In genomic region chr16:98081140-98081539, GRCm38 (mm10) we compare ENCODE assay signal across 8 mouse cellular contexts. TPM values are rescaled to one million over a fixed set of nuclear protein-coding genes. Genes with fewer than 3 reads are reported as not detected.
A peak's percentile ranks its signal among the peaks of the same experiment; 100 is the strongest.
DNase-seq lines count a peak whose midpoint lies in the region; ATAC-seq and TF ChIP-seq lines count a peak whose summit lies in the region.
"Not testable (repeated sequence)": the region's sequence is repeated elsewhere in the genome, so short reads cannot be mapped to it uniquely, and the experiment has no call there.

No protein-coding gene starts in this region.

- H3K9me3 ChIP-seq in embryonic facial prominence, embryonic 14.5 days (ENCODE audit: control insufficient read depth, low read length), result peaks cover 17% of the 10 kb centered on the region; the same call in 1 of the 2 replicates
- H3K9me3 ChIP-seq in heart, embryonic 11.5 days (replicated peaks; ENCODE audit: control insufficient read depth, low read length); hindbrain, postnatal 0 days (ENCODE audit: low read length); lung, embryonic 16.5 days (ENCODE audit: control insufficient read depth, low read length); neural tube, embryonic 11.5 days (ENCODE audit: control insufficient read depth, low read length): not testable (repeated sequence)
- H3K9me3 ChIP-seq in limb, embryonic 12.5 days, result peaks cover 16% of the 10 kb centered on the region

- not testable (repeated sequence) for H3K27me3 ChIP-seq in embryonic facial prominence, embryonic 14.5 days (replicated peaks; ENCODE audit: control insufficient read depth, insufficient read depth, low read length); heart, embryonic 11.5 days (ENCODE audit: control insufficient read depth, insufficient read depth, low read length); hindbrain, postnatal 0 days (ENCODE audit: insufficient read depth, low read length); limb, embryonic 12.5 days; lung, embryonic 16.5 days (ENCODE audit: control insufficient read depth, insufficient read depth, low read depth, low read length); neural tube, embryonic 11.5 days (ENCODE audit: control insufficient read depth, insufficient read depth, low read length)

- H3K4me2 ChIP-seq in embryonic facial prominence, embryonic 14.5 days (ENCODE audit: low read depth, low read length), result peak overlapping the region; percentile 66
- H3K4me2 ChIP-seq in heart, embryonic 11.5 days, result peak overlapping the region; percentile 68
- H3K4me2 ChIP-seq in hindbrain, postnatal 0 days (ENCODE audit: low read depth, low read length), result peak overlapping the region; percentile 63
- H3K4me2 ChIP-seq in limb, embryonic 12.5 days, result peak overlapping the region; percentile 66
- H3K4me2 ChIP-seq in lung, embryonic 16.5 days (ENCODE audit: low read depth, low read length), result peak overlapping the region; percentile 68
- H3K4me2 ChIP-seq in neural tube, embryonic 11.5 days (ENCODE audit: low read depth), result peak overlapping the region; percentile 42

- not testable (repeated sequence) for TF ChIP-seq POLR2A in bone marrow macrophage, adult 2 months (IDR thresholded peaks at IDR 0.05; ENCODE audit: borderline replicate concordance, low read depth, low read length)

- H3K4me3 ChIP-seq in bone marrow macrophage, adult 2 months (ENCODE audit: insufficient read depth, low read length), result peak overlapping the region; percentile 63
- peak overlapping the region; percentile 72 for H3K4me3 ChIP-seq in embryonic facial prominence, embryonic 14.5 days (ENCODE audit: low read depth, low read length)
- peak overlapping the region; percentile 75 for H3K4me3 ChIP-seq in heart, embryonic 11.5 days (ENCODE audit: low read depth, low read length)
- H3K4me3 ChIP-seq in hindbrain, postnatal 0 days (ENCODE audit: low read length), result peak overlapping the region; percentile 58
- peak overlapping the region; percentile 71 for H3K4me3 ChIP-seq in limb, embryonic 12.5 days (replicated peaks)
- peak overlapping the region; percentile 84 for H3K4me3 ChIP-seq in lung, embryonic 16.5 days (ENCODE audit: low read length)
- peak overlapping the region; percentile 50 for H3K4me3 ChIP-seq in neural tube, embryonic 11.5 days (ENCODE audit: low read depth, low read length)

- 90% methylated on average over 1 of the region's 1 CpGs for WGBS in embryonic facial prominence, embryonic 14.5 days
- WGBS in heart, embryonic 11.5 days (ENCODE audit: insufficient replicate concordance), result 74% methylated on average over 1 of the region's 1 CpGs
- 66% methylated on average over 1 of the region's 1 CpGs for WGBS in hindbrain, postnatal 0 days
- 95% methylated on average over 1 of the region's 1 CpGs for WGBS in limb, embryonic 12.5 days
- WGBS in lung, embryonic 16.5 days, result 83% methylated on average over 1 of the region's 1 CpGs
- WGBS in neural tube, embryonic 11.5 days, result 80% methylated on average over 1 of the region's 1 CpGs

- TF ChIP-seq CTCF in bone marrow macrophage, adult 2 months (IDR thresholded peaks at IDR 0.05; ENCODE audit: low read depth, low read length); hindbrain, postnatal 0 days (IDR thresholded peaks at IDR 0.05; ENCODE audit: low read depth): not testable (repeated sequence)

- not testable (repeated sequence) for ATAC-seq in embryonic facial prominence, embryonic 14.5 days (ENCODE audit: low read depth); heart, embryonic 11.5 days (replicated peaks; ENCODE audit: insufficient number of reproducible peaks, low FRiP score, low TSS enrichment); hindbrain, postnatal 0 days; limb, embryonic 12.5 days (ENCODE audit: insufficient number of reproducible peaks, insufficient read depth, low FRiP score, low TSS enrichment, low read depth); lung, embryonic 16.5 days (ENCODE audit: low read depth); neural tube, embryonic 11.5 days (ENCODE audit: insufficient read depth, low FRiP score, low TSS enrichment)

- peak; percentile 29 for DNase-seq in 416B (ENCODE audit: low read depth)
- peak; percentile 9 for DNase-seq in embryonic facial prominence, embryonic 14.5 days (ENCODE audit: low spot score)
- DNase-seq in hindbrain, postnatal 0 days (ENCODE audit: low spot score), result peak; percentile 50
- DNase-seq in neural tube, embryonic 11.5 days (ENCODE audit: low spot score), result not testable (repeated sequence)

- H3K36me3 ChIP-seq in embryonic facial prominence, embryonic 14.5 days (ENCODE audit: control insufficient read depth, insufficient read depth, low read length); heart, embryonic 11.5 days (ENCODE audit: control insufficient read depth, insufficient read depth, low read length); hindbrain, postnatal 0 days (ENCODE audit: insufficient read depth, low read length); lung, embryonic 16.5 days (ENCODE audit: control insufficient read depth, insufficient read depth, low read length); neural tube, embryonic 11.5 days (ENCODE audit: control insufficient read depth, insufficient read depth, low read length): not testable (repeated sequence)
- peaks cover 21% of the 10 kb centered on the region for H3K36me3 ChIP-seq in limb, embryonic 12.5 days

- not testable (repeated sequence) for H3K27ac ChIP-seq in bone marrow macrophage, adult 2 months (ENCODE audit: insufficient read depth, low read depth, low read length); heart, embryonic 11.5 days (ENCODE audit: low read depth, low read length); hindbrain, postnatal 0 days; lung, embryonic 16.5 days (ENCODE audit: low read length); neural tube, embryonic 11.5 days (ENCODE audit: low read depth, low read length)
- 0 out of 2 replicates have a peak overlapping the region, but pooled peaks have one; percentile 70 for H3K27ac ChIP-seq in embryonic facial prominence, embryonic 14.5 days (replicated peaks; ENCODE audit: low read depth, low read length)
- peak overlapping the region; percentile 90; the same call in 1 of the 2 replicates for H3K27ac ChIP-seq in limb, embryonic 12.5 days

- not testable (repeated sequence) for H3K4me1 ChIP-seq in bone marrow macrophage, adult 2 months (ENCODE audit: control insufficient read depth, insufficient read depth, low read length); embryonic facial prominence, embryonic 14.5 days (ENCODE audit: control insufficient read depth, insufficient read depth, low read length); heart, embryonic 11.5 days (ENCODE audit: control insufficient read depth, insufficient read depth, low read length); hindbrain, postnatal 0 days (ENCODE audit: insufficient read depth, low read length); limb, embryonic 12.5 days (replicated peaks); lung, embryonic 16.5 days (replicated peaks; ENCODE audit: control insufficient read depth, insufficient read depth, low read length); neural tube, embryonic 11.5 days (ENCODE audit: control insufficient read depth, insufficient read depth, low read length)

- peak overlapping the region; percentile 70 for H3K9ac ChIP-seq in embryonic facial prominence, embryonic 14.5 days (ENCODE audit: low read depth, low read length)
- H3K9ac ChIP-seq in heart, embryonic 11.5 days (ENCODE audit: low read depth, low read length), result peak overlapping the region; percentile 74
- not testable (repeated sequence) for H3K9ac ChIP-seq in hindbrain, postnatal 0 days (replicated peaks; ENCODE audit: low read length)
- H3K9ac ChIP-seq in limb, embryonic 12.5 days (replicated peaks), result peak overlapping the region; percentile 72
- peak overlapping the region; percentile 80 for H3K9ac ChIP-seq in lung, embryonic 16.5 days (ENCODE audit: low read length)
- peak overlapping the region; percentile 51 for H3K9ac ChIP-seq in neural tube, embryonic 11.5 days (ENCODE audit: low read length)

RNA-seq across cellular contexts. Expression of gene A630089N07Rik, which starts 1.1 kb away (rescaled TPM):
- polyA plus RNA-seq in bone marrow macrophage, adult 2 months (2012; ENCODE audit: insufficient read depth, insufficient read length, missing spikeins), result 6.4 and 6.5 TPM in 2 replicates
- polyA plus RNA-seq in embryonic facial prominence, embryonic 14.5 days (2014; fragmentation: Nextera tagmentation; extraction: Ambion mirVana), result 14.4 and 17.1 TPM in 2 replicates
- 15.3 and 16.7 TPM in 2 replicates for polyA plus RNA-seq in heart, embryonic 11.5 days (2014; fragmentation: Nextera tagmentation; extraction: Ambion mirVana)
- total RNA-seq in hindbrain, postnatal 0 days (2014; rRNA removed), result 3.3 and 4.0 TPM in 2 replicates
- polyA plus RNA-seq in hindbrain, postnatal 0 days (2015; fragmentation: Nextera tagmentation; extraction: Ambion mirVana), result 7.9 and 8.0 TPM in 2 replicates
- 27.9 and 33.0 TPM in 2 replicates for polyA plus RNA-seq in limb, embryonic 12.5 days (2016; fragmentation: Nextera tagmentation; extraction: Ambion mirVana)
- polyA plus RNA-seq in lung, embryonic 16.5 days (2015; fragmentation: Nextera tagmentation; extraction: Ambion mirVana), result 18.9 and 19.9 TPM in 2 replicates
- 22.0 and 25.0 TPM in 2 replicates for polyA plus RNA-seq in neural tube, embryonic 11.5 days (2014; fragmentation: Nextera tagmentation; extraction: Ambion mirVana)
